In the genomic region with DNA sequence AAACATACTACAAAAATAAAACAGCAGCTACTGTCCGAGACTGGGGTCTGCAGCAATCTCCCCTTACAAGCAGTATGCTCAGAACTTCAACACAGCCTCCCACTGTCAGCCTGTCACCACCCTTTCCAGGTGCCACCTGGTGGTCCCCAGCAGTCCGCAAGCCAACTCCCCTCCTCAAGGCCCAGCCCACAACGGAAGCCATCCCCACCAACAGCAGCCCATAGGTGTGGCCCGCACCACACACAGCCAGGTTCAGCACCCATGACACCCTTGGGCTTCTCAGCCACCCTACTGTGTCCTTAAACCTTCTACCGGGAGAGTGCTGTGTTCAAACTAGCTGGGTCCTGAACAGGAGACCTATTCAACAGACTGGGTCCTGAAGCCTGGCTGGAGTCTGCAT, we compare ENCODE assay signal across 19 mouse cellular contexts. TPM values are rescaled to one million over a fixed set of nuclear protein-coding genes. Genes with fewer than 3 reads are reported as not detected.
DNase-seq lines count a peak whose midpoint lies in the region; ATAC-seq and TF ChIP-seq lines count a peak whose summit lies in the region.
"Had no signal": no experiment of that assay in that cellular context is flagged by ENCODE, and none has a peak within 500 bp of the region (broad histone marks: within the 10 kb centered on the region; RNA-seq: fewer than 3 reads in every experiment).

No protein-coding gene starts in this region.

- no peak overlapping the region for H3K4me3 ChIP-seq in gastrocnemius, adult 2 months
- no peak overlapping the region for H3K4me3 ChIP-seq in heart, postnatal 0 days (ENCODE audit: low read depth, low read length)
- H3K4me3 ChIP-seq in heart, embryonic 12.5 days = no peak overlapping the region
- no peak overlapping the region for H3K4me3 ChIP-seq in stomach, embryonic 15.5 days (replicated peaks)
- no peak overlapping the region for H3K4me3 ChIP-seq in forebrain, embryonic 10.5 days
- H3K4me3 ChIP-seq in cerebellum, adult 2 months (replicated peaks; ENCODE audit: insufficient read depth, low read depth, low read length) = no peak overlapping the region
- H3K4me3 ChIP-seq: layer of hippocampus, adult 2 months; limb, embryonic 13.5 days; megakaryocyte, embryonic 14.5 days had no signal

- 74% methylated on average over 5 of the region's 5 CpGs for WGBS in heart, postnatal 0 days
- 74% methylated on average over 5 of the region's 5 CpGs for WGBS in heart, embryonic 12.5 days
- 80% methylated on average over 5 of the region's 5 CpGs for WGBS in stomach, embryonic 15.5 days
- WGBS in forebrain, embryonic 10.5 days = 86% methylated on average over 5 of the region's 5 CpGs
- 83% methylated on average over 5 of the region's 5 CpGs for WGBS in cerebellum, adult 2 months

- H3K27ac ChIP-seq in gastrocnemius, adult 2 months = peak overlapping the region; percentile 86
- peak overlapping the region; percentile 64 for H3K27ac ChIP-seq in heart, postnatal 0 days (ENCODE audit: low read depth)
- H3K27ac ChIP-seq in heart, embryonic 12.5 days (ENCODE audit: poor library complexity, severe bottlenecking) = no peak overlapping the region
- peak overlapping the region; percentile 64; the same call in 1 of the 2 replicates for H3K27ac ChIP-seq in stomach, embryonic 15.5 days
- H3K27ac ChIP-seq in forebrain, embryonic 10.5 days = no peak overlapping the region
- no peak overlapping the region for H3K27ac ChIP-seq in cerebellum, adult 2 months (ENCODE audit: insufficient read depth, low read length)
- H3K27ac ChIP-seq: liver, embryonic 14.5 days had no signal

- no peaks in the 10 kb centered on the region for H3K27me3 ChIP-seq in heart, postnatal 0 days (ENCODE audit: control insufficient read depth, insufficient read depth, low read length)
- no peaks in the 10 kb centered on the region for H3K27me3 ChIP-seq in heart, embryonic 12.5 days (replicated peaks)
- no peaks in the 10 kb centered on the region for H3K27me3 ChIP-seq in stomach, embryonic 15.5 days (replicated peaks)
- no peaks in the 10 kb centered on the region for H3K27me3 ChIP-seq in forebrain, embryonic 10.5 days (ENCODE audit: poor library complexity, severe bottlenecking)
- no peaks in the 10 kb centered on the region for H3K27me3 ChIP-seq in cerebellum, adult 2 months (ENCODE audit: control insufficient read depth, insufficient read depth, low read length)
- H3K27me3 ChIP-seq: CH12.LX; limb, embryonic 13.5 days had no signal

- H3K4me1 ChIP-seq in heart, postnatal 0 days (ENCODE audit: control insufficient read depth, insufficient read depth) = peaks cover 82% of the 10 kb centered on the region
- H3K4me1 ChIP-seq in heart, embryonic 12.5 days (replicated peaks) = peaks cover 95% of the 10 kb centered on the region
- H3K4me1 ChIP-seq in stomach, embryonic 15.5 days = peaks cover 53% of the 10 kb centered on the region
- peaks cover 72% of the 10 kb centered on the region for H3K4me1 ChIP-seq in forebrain, embryonic 10.5 days
- H3K4me1 ChIP-seq in cerebellum, adult 2 months (ENCODE audit: control insufficient read depth, insufficient read depth, low read length) = 0 out of 2 replicates have a peak, but pooled peaks cover 14% of the 10 kb centered on the region

- H3K9ac ChIP-seq in heart, postnatal 0 days (replicated peaks; ENCODE audit: low read depth, low read length) = no peak overlapping the region
- no peak overlapping the region for H3K9ac ChIP-seq in heart, embryonic 12.5 days
- no peak overlapping the region for H3K9ac ChIP-seq in stomach, embryonic 15.5 days
- H3K9ac ChIP-seq: limb, embryonic 13.5 days; liver, embryonic 14.5 days had no signal

- no peak for TF ChIP-seq CTCF in gastrocnemius, adult 2 months (IDR thresholded peaks at IDR 0.05)
- no peak for TF ChIP-seq CTCF in heart, postnatal 0 days (IDR thresholded peaks at IDR 0.05; ENCODE audit: low read depth)
- no peak for TF ChIP-seq CTCF in cerebellum, adult 2 months (IDR thresholded peaks at IDR 0.05; ENCODE audit: borderline replicate concordance, insufficient read depth, low read depth, low read length)

- H3K36me3 ChIP-seq in heart, postnatal 0 days (replicated peaks; ENCODE audit: control insufficient read depth, insufficient read depth, low read length) = no peaks in the 10 kb centered on the region
- H3K36me3 ChIP-seq in heart, embryonic 12.5 days = no peaks in the 10 kb centered on the region
- no peaks in the 10 kb centered on the region for H3K36me3 ChIP-seq in stomach, embryonic 15.5 days
- no peaks in the 10 kb centered on the region for H3K36me3 ChIP-seq in forebrain, embryonic 10.5 days (replicated peaks)
- H3K36me3 ChIP-seq: limb, embryonic 13.5 days had no signal

- no peak for TF ChIP-seq POLR2A in cerebellum, adult 2 months (IDR thresholded peaks at IDR 0.05; ENCODE audit: borderline replicate concordance, insufficient read depth, low read length)

- H3K9me3 ChIP-seq in heart, postnatal 0 days (replicated peaks; ENCODE audit: control insufficient read depth, low read length) = no peaks in the 10 kb centered on the region
- no peaks in the 10 kb centered on the region for H3K9me3 ChIP-seq in heart, embryonic 12.5 days (replicated peaks)
- H3K9me3 ChIP-seq in stomach, embryonic 15.5 days = no peaks in the 10 kb centered on the region
- H3K9me3 ChIP-seq in forebrain, embryonic 10.5 days = no peaks in the 10 kb centered on the region
- H3K9me3 ChIP-seq: limb, embryonic 13.5 days; megakaryocyte, embryonic 14.5 days had no signal

- intact Hi-C loops in gastrocnemius, adult 2 months (cut with DNase I) = loop anchor here (5.0 kb wide), 1 partner anchor 47 kb away; no protein-coding TSS in a partner anchor

- ATAC-seq in heart, postnatal 0 days (ENCODE audit: insufficient read depth, low read depth) = no peak
- no peak for ATAC-seq in heart, embryonic 12.5 days (ENCODE audit: insufficient number of reproducible peaks, low FRiP score)
- no peak for ATAC-seq in stomach, embryonic 15.5 days (ENCODE audit: insufficient read depth, low FRiP score, low read depth)
- ATAC-seq: inflammation-experienced regulatory T-cells, adult 6 months; midbrain, embryonic 16.5 days had no signal

- no peak overlapping the region for H3K4me2 ChIP-seq in heart, postnatal 0 days (ENCODE audit: low read depth, low read length)
- H3K4me2 ChIP-seq in heart, embryonic 12.5 days = no peak overlapping the region
- no peak overlapping the region for H3K4me2 ChIP-seq in stomach, embryonic 15.5 days
- H3K4me2 ChIP-seq: limb, embryonic 13.5 days had no signal

- no peak for DNase-seq in gastrocnemius, adult 2 months
- no peak for DNase-seq in gastrocnemius, postnatal 25 days
- no peak for DNase-seq in heart, postnatal 0 days (ENCODE audit: low spot score)
- DNase-seq in thymus, postnatal 25 days = peak; percentile 64
- DNase-seq in forebrain, embryonic 10.5 days (ENCODE audit: extremely low spot score, low spot score) = no peak
- DNase-seq in cerebellum, adult 2 months = no peak
- DNase-seq: adrenal gland, postnatal 25 days; cerebellum, adult 9-10 months; gastrocnemius, postnatal 14 days; right cerebral cortex, adult 18-20 months had no signal

- TF ChIP-seq EP300 in heart, postnatal 0 days (IDR thresholded peaks at IDR 0.05; ENCODE audit: low read depth) = no peak

RNA-seq across cellular contexts. Expression of gene Rassf3, which starts 51.1 kb away (rescaled TPM):
- 10 to 100 TPM; 29.2 to 47.3 TPM for total RNA-seq in gastrocnemius, adult 2 months (2021)
- 10 to 100 TPM; 48.5 to 51.3 TPM for total RNA-seq in gastrocnemius, postnatal 25 days (2021)
- 27.9 and 32.3 TPM in 2 replicates for total RNA-seq in heart, postnatal 0 days (2014; rRNA removed; ENCODE audit: low replicate concordance)
- 22.0 and 23.4 TPM in 2 replicates for polyA plus RNA-seq in heart, postnatal 0 days (2015; fragmentation: Nextera tagmentation; extraction: Ambion mirVana)
- polyA plus RNA-seq in heart, embryonic 12.5 days (2016; fragmentation: Nextera tagmentation; extraction: Ambion mirVana) = 27.0 and 28.1 TPM in 2 replicates
- 22.4 and 25.7 TPM in 2 replicates for polyA plus RNA-seq in stomach, embryonic 15.5 days (2015; fragmentation: Nextera tagmentation; extraction: Ambion mirVana)
- polyA plus RNA-seq in forebrain, embryonic 10.5 days (2016; fragmentation: Nextera tagmentation; extraction: Ambion mirVana) = 10.6 and 12.2 TPM in 2 replicates
- polyA plus RNA-seq in cerebellum, adult 2 months (2012; rRNA removed) = 16.5 and 17.8 TPM in 2 replicates

Comparison
In these comparisons a context has a peak if more than half of its experiments do, and no peak if none do; other contexts are left out.
1. H3K27ac ChIP-seq: peak in gastrocnemius, adult 2 months (single experiment), heart, postnatal 0 days (single experiment) and stomach, embryonic 15.5 days (single experiment); none in heart, embryonic 12.5 days (single experiment), forebrain, embryonic 10.5 days (single experiment) and cerebellum, adult 2 months (single experiment).